Mouse (Mus musculus) liver, adult 2 months (tissue): Measurements from ENCODE around the gene Neb.

Experiments
- CTCF ChIP-seq: fragments of 200-500 bp; IDR thresholded peaks from 2 replicates; pipeline ENCODE4 v1.5.1; 2011; ENCODE audit warnings: low read depth, low read length, control low read depth
- POLR2A ChIP-seq: fragments of 200-500 bp; IDR thresholded peaks from 2 replicates; pipeline ENCODE4 v1.6.1; 2011; ENCODE audit warnings: low read length, control low read depth; ENCODE audit not compliant: insufficient read depth; ENCODE audit errors: extremely low read depth

GRCm38 (mm10) chr2:52177726-52178125 is 200.5 kb downstream of the Neb start:
- TF ChIP-seq POLR2A (no peak), CTCF (no peak)
